Mouse (Mus musculus): ENCODE results near the gene Supt3.

- TF ChIP-seq POLR2A (IDR thresholded peaks at IDR 0.05; ENCODE audit: extremely low read depth, insufficient read depth, low read length) (no peak), CTCF (IDR thresholded peaks at IDR 0.05; ENCODE audit: low read depth, low read length) (no peak)
These were observed 196.5 kb downstream of the Supt3 start for GRCm38 (mm10) chr17:44973489-44973888.
